Mouse (Mus musculus): Measurements from ENCODE around the gene Gstm6. TPM values are rescaled to one million over a fixed set of nuclear protein-coding genes. Genes with fewer than 3 reads are reported as not detected.
"Not testable (repeated sequence)": the region's sequence is repeated elsewhere in the genome, so short reads cannot be mapped to it uniquely, and the experiment has no call there.

Gstm6 gene
- total and polyA plus RNA-seq, 2 experiments from 2014 or later = 20.0 to 20.7 TPM

GRCm38 (mm10) chr3:107964656-107965308 is 21.2 kb upstream of the Gstm6 start:
- no peaks in the 10 kb centered on the region for H3K9me3 ChIP-seq (ENCODE audit: low read length)
- TF ChIP-seq CTCF (IDR thresholded peaks at IDR 0.05; ENCODE audit: low read depth) = no peak
- 55% methylated on average over 5 of the region's 5 CpGs for WGBS
- H3K9ac ChIP-seq = no peak overlapping the region
- H3K27ac ChIP-seq (ENCODE audit: low read depth, low read length) = no peak overlapping the region
- no peak overlapping the region for H3K4me2 ChIP-seq (ENCODE audit: low read depth)
- H3K4me3 ChIP-seq (ENCODE audit: low read depth, low read length) = no peak overlapping the region
- no peaks in the 10 kb centered on the region for H3K4me1 ChIP-seq (ENCODE audit: insufficient read depth)
- 0 out of 2 replicates have a peak, but pooled peaks have one; percentile 25 for ATAC-seq
- no peak for DNase-seq
- no peaks in the 10 kb centered on the region for H3K27me3 ChIP-seq (ENCODE audit: insufficient read depth, low read length)
- H3K36me3 ChIP-seq (ENCODE audit: insufficient read depth) = no peaks in the 10 kb centered on the region

DNA sequence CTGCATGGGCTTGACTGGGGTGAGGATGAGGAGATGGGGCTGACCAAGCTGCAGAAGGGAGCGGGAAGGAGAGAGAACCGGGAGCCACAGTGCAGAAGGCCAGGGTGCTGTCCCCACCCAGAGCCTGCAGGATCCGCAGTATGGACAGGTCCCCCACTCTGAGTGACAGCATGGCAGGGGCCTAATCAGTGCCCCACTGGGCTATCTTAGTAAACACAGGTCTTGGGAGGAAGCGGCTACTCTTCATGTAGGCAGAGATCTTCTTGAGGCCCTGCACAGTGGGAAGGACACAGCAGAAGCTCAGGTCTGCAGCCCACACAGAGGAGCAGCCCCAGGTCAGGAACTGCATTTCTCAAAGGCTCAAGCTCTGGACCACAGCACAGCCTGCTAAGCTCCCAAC is 20.5 kb upstream of the Gstm6 start:
- no peaks in the 10 kb centered on the region for H3K9me3 ChIP-seq (ENCODE audit: low read length)
- H3K9ac ChIP-seq = no peak overlapping the region
- 96% methylated on average over 4 of the region's 4 CpGs for WGBS
- no peak overlapping the region for H3K4me2 ChIP-seq (ENCODE audit: low read depth)
- no peak overlapping the region for H3K27ac ChIP-seq (ENCODE audit: low read depth, low read length)
- DNase-seq (no peak), ATAC-seq (no peak)
- no peaks in the 10 kb centered on the region for H3K36me3 ChIP-seq (ENCODE audit: insufficient read depth)
- H3K4me3 ChIP-seq (ENCODE audit: low read depth, low read length) = no peak overlapping the region
- H3K4me1 ChIP-seq (ENCODE audit: insufficient read depth) = no peaks in the 10 kb centered on the region
- H3K27me3 ChIP-seq (ENCODE audit: insufficient read depth, low read length) = no peaks in the 10 kb centered on the region
- no peak for TF ChIP-seq CTCF (IDR thresholded peaks at IDR 0.05; ENCODE audit: low read depth)

DNA sequence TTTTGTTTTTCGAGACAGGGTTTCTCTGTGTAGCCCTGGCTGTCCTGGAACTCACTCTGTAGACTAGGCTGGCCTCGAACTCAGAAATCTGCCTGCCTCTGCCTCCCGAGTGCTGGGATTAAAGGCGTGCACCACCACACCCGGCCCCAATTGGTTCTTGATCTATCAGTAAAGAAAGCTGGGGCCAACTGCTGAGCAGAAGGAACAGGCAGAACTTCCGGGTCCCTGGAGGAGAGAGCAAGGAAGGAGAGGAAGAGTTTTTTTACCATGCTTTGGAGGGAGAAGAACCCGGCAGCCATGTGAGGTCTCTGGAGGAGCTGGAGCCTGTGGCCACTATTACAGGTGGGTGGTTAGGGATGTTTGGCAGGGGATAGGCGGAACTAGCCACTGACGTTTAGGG is 11.7 kb upstream of the Gstm6 start:
- H3K4me1 ChIP-seq (ENCODE audit: insufficient read depth); H3K27ac ChIP-seq (ENCODE audit: low read depth, low read length); H3K9ac ChIP-seq; H3K4me3 ChIP-seq (ENCODE audit: low read depth, low read length); H3K4me2 ChIP-seq (ENCODE audit: low read depth); H3K9me3 ChIP-seq (ENCODE audit: low read length); DNase-seq; H3K27me3 ChIP-seq (ENCODE audit: insufficient read depth, low read length); ATAC-seq; H3K36me3 ChIP-seq (ENCODE audit: insufficient read depth): not testable (repeated sequence)
- WGBS = 92% methylated on average over 9 of the region's 9 CpGs

GRCm38 (mm10) chr3:107953906-107954305 is 10.4 kb upstream of the Gstm6 start:
- Histone ChIP-seq H3K27me3 (ENCODE audit: insufficient read depth, low read length) (no peaks in the 10 kb centered on the region), H3K9ac (no peak overlapping the region), H3K9me3 (ENCODE audit: low read length) (no peaks in the 10 kb centered on the region), H3K4me2 (ENCODE audit: low read depth) (no peak overlapping the region), H3K36me3 (ENCODE audit: insufficient read depth) (no peaks in the 10 kb centered on the region), H3K4me1 (ENCODE audit: insufficient read depth) (0 out of 2 replicates have a peak, but pooled peaks cover 3% of the 10 kb centered on the region), H3K4me3 (ENCODE audit: low read depth, low read length) (no peak overlapping the region), H3K27ac (ENCODE audit: low read depth, low read length) (no peak overlapping the region)
- DNase-seq (no peak), ATAC-seq (peak; percentile 7; the same call in 1 of the 2 replicates)
- TF ChIP-seq CTCF (IDR thresholded peaks at IDR 0.05; ENCODE audit: low read depth) = no peak
- WGBS = 80% methylated on average over 5 of the region's 5 CpGs

GRCm38 (mm10) chr3:107953328-107953755 is 9.8 kb upstream of the Gstm6 start:
- Histone ChIP-seq H3K4me2 (ENCODE audit: low read depth) (no peak overlapping the region), H3K27ac (ENCODE audit: low read depth, low read length) (no peak overlapping the region), H3K27me3 (ENCODE audit: insufficient read depth, low read length) (no peaks in the 10 kb centered on the region), H3K4me3 (ENCODE audit: low read depth, low read length) (no peak overlapping the region), H3K4me1 (ENCODE audit: insufficient read depth) (0 out of 2 replicates have a peak, but pooled peaks cover 3% of the 10 kb centered on the region), H3K9ac (no peak overlapping the region), H3K36me3 (ENCODE audit: insufficient read depth) (no peaks in the 10 kb centered on the region), H3K9me3 (ENCODE audit: low read length) (no peaks in the 10 kb centered on the region)
- peak; percentile 79 for TF ChIP-seq CTCF (IDR thresholded peaks at IDR 0.05; ENCODE audit: low read depth)
- 24% methylated on average over 6 of the region's 6 CpGs for WGBS
- ATAC-seq (peak; percentile 89), DNase-seq (peak; percentile 82)

DNA sequence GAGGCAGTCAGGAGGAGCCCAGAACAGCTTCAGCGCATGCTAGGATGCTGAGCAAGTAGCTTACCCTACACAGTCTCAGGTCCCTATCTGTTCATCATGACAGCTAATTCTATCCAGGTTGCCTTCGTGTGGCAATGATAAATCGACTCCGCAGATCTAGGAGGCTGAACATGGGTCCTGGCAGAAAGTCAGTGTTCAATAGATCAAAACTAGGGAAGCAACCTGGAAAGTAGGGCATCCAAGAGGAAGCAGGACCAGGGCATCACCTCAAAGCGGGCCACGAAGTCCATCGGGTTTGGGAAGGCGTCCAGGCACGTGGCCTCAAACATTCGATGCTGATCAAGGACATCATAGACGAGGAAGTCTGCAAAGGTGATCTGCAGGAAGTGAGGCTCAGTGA is 7.0 kb upstream of the Gstm6 start:
- Histone ChIP-seq H3K9ac (no peak overlapping the region), H3K4me3 (ENCODE audit: low read depth, low read length) (no peak overlapping the region), H3K27ac (ENCODE audit: low read depth, low read length) (no peak overlapping the region), H3K36me3 (ENCODE audit: insufficient read depth) (no peaks in the 10 kb centered on the region), H3K4me1 (ENCODE audit: insufficient read depth) (0 out of 2 replicates have a peak, but pooled peaks cover 3% of the 10 kb centered on the region), H3K4me2 (ENCODE audit: low read depth) (no peak overlapping the region), H3K27me3 (ENCODE audit: insufficient read depth, low read length) (no peaks in the 10 kb centered on the region), H3K9me3 (ENCODE audit: low read length) (no peaks in the 10 kb centered on the region)
- DNase-seq (no peak), ATAC-seq (no peak)
- WGBS = 89% methylated on average over 11 of the region's 11 CpGs
- no peak for TF ChIP-seq CTCF (IDR thresholded peaks at IDR 0.05; ENCODE audit: low read depth)

DNA sequence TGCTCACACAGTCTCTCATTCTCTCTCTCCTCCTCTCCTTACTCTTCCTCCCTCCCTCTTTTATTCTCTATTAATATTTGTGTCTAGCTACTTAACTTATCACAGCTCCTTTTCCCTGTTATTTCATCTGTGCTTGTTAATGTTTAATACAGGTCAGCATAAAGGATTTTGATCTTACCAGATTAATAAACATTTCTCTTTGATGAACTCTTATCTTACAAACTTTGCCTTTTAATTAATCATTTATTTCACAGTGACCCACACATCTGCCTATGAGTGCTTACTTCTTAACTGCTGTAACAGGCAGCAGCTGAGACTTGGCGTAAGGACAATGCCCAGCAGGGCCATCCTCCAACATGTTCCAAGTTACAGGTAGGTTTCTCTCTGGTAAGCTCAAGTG is 5.9 kb upstream of the Gstm6 start:
- not testable (repeated sequence) for H3K27ac ChIP-seq (ENCODE audit: low read depth, low read length); H3K9ac ChIP-seq; H3K4me1 ChIP-seq (ENCODE audit: insufficient read depth); H3K9me3 ChIP-seq (ENCODE audit: low read length); H3K27me3 ChIP-seq (ENCODE audit: insufficient read depth, low read length); DNase-seq; H3K4me2 ChIP-seq (ENCODE audit: low read depth); ATAC-seq; H3K36me3 ChIP-seq (ENCODE audit: insufficient read depth); H3K4me3 ChIP-seq (ENCODE audit: low read depth, low read length)
- WGBS = 100% methylated on average over 1 of the region's 1 CpGs

All from forebrain, postnatal 0 days (tissue).